Mouse (Mus musculus) ES-Bruce4 (cell line): ENCODE measurements around the gene Txnrd1.

ENCODE experiments used
- CTCF ChIP-seq: IDR thresholded peaks from one replicate; pipeline ENCODE4 v1.8.1; 2011; ENCODE audit warnings: low read depth, low read length
- POLR2A ChIP-seq: IDR thresholded peaks from one replicate; pipeline ENCODE4 v1.8.1; 2011; ENCODE audit warnings: low read length; ENCODE audit not compliant: insufficient read depth

DNA sequence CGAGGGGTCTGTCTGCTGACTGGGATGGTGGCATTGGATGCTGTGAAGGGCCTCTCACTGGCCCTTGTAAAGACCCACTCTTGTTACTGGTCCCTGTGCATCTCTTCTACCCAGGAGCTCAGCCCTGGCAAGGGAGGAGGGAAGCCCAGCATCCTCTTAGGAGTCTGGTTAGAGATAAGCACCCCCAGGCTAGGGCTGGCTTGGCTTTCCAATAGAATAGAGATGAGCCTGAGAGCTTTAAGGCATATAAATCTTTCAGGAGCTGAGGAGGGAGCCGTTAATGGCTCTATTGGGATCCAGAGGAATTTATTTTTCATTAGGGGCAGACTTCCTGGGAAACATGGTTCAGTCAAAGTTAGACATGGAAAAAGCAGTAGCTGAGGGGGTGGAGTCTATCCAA is 91.9 kb downstream of the Txnrd1 start:
- TF ChIP-seq POLR2A = no peak
- no peak for TF ChIP-seq CTCF
